13 mouse cellular contexts compared by ENCODE assay signal in the genomic region with DNA sequence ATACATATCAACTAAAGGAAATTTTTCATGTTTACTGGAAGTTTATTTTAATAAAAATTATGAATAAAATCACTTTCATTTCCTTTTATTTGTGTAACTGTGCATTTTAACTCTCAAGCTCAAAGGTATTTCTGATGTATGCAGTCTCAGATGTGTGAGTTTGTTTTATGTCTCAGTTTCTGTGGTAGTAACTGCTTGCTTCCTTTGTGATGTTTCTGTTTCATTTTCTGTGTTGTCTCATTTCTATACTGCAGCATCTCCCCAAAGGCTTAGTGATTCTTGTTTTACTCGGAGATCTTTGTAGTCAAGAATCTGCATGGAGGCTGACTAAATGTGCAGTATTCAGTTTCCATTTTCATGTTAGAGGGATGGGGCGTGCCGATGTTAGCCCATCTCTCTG.
"Had no signal": no experiment of that assay in that cellular context is flagged by ENCODE, and none has a peak within 500 bp of the region (broad histone marks: within the 10 kb centered on the region; RNA-seq: fewer than 3 reads in every experiment).

No protein-coding gene starts in this region.

- H3K27me3 ChIP-seq: kidney, embryonic 15.5 days; limb, embryonic 13.5 days; neural tube, embryonic 15.5 days had no signal

- H3K27ac ChIP-seq: kidney, embryonic 15.5 days; limb, embryonic 13.5 days; liver, embryonic 14.5 days; neural tube, embryonic 15.5 days had no signal

- DNase-seq: kidney, adult 18-20 months; kidney, postnatal 14 days; left cerebral cortex, postnatal 4 days; lung, adult 2 months; lung, postnatal 36 days; thymus, adult 18-20 months; thymus, postnatal 25 days had no signal

- H3K4me1 ChIP-seq: kidney, embryonic 15.5 days; neural tube, embryonic 15.5 days had no signal

- ATAC-seq: lung, postnatal 0 days; midbrain, embryonic 16.5 days had no signal

- H3K4me3 ChIP-seq: kidney, embryonic 15.5 days; limb, embryonic 13.5 days; neural tube, embryonic 15.5 days had no signal
